Mouse (Mus musculus): Measurements from ENCODE around the gene Adamts6.

Adamts6 gene

GRCm38 (mm10) chr13:104453271-104453974, 165.8 kb downstream of the Adamts6 start:
- no peak for DNase-seq (ENCODE audit: low read depth in 2 of 2, low spot score in 2 of 2)

- DNase-seq (ENCODE audit: low read depth in 2 of 2, low spot score in 2 of 2): no peak
Observed at GRCm38 (mm10) chr13:104460287-104460686, 172.7 kb downstream of the Adamts6 start.

- no peak for DNase-seq (ENCODE audit: low read depth in 2 of 2, low spot score in 2 of 2)
Observed at GRCm38 (mm10) chr13:104468061-104468460, 180.4 kb downstream of the Adamts6 start.

GRCm38 (mm10) chr13:104476285-104476956, 188.8 kb downstream of the Adamts6 start:
- DNase-seq (ENCODE audit: low read depth in 2 of 2, low spot score in 2 of 2): no peak

GRCm38 (mm10) chr13:104482426-104483089, 194.9 kb downstream of the Adamts6 start:
- no peak for DNase-seq (ENCODE audit: low read depth in 2 of 2, low spot score in 2 of 2)

- no peak for DNase-seq (ENCODE audit: low read depth in 2 of 2, low spot score in 2 of 2)
Observed at GRCm38 (mm10) chr13:104483111-104483722, 195.6 kb downstream of the Adamts6 start.

GRCm38 (mm10) chr13:104491046-104491811, 203.6 kb downstream of the Adamts6 start:
- DNase-seq (ENCODE audit: low read depth in 2 of 2, low spot score in 2 of 2): no peak

GRCm38 (mm10) chr13:104493466-104493993, 205.9 kb downstream of the Adamts6 start:
- DNase-seq (ENCODE audit: low read depth in 2 of 2, low spot score in 2 of 2): no peak

GRCm38 (mm10) chr13:104494200-104494873, 206.7 kb downstream of the Adamts6 start:
- DNase-seq (ENCODE audit: low read depth in 2 of 2, low spot score in 2 of 2): no peak

GRCm38 (mm10) chr13:104497592-104497991, 210.0 kb downstream of the Adamts6 start:
- DNase-seq (ENCODE audit: low read depth in 2 of 2, low spot score in 2 of 2): no peak

- DNase-seq (ENCODE audit: low read depth in 2 of 2, low spot score in 2 of 2): no peak
Observed at GRCm38 (mm10) chr13:104498669-104499068, 211.0 kb downstream of the Adamts6 start.

- no peak for DNase-seq (ENCODE audit: low read depth in 2 of 2, low spot score in 2 of 2)
Observed at GRCm38 (mm10) chr13:104499116-104500040, 211.7 kb downstream of the Adamts6 start.

- no peak for DNase-seq (ENCODE audit: low read depth in 2 of 2, low spot score in 2 of 2)
Observed at GRCm38 (mm10) chr13:104502406-104502805, 214.8 kb downstream of the Adamts6 start.

- no peak for DNase-seq (ENCODE audit: low read depth in 2 of 2, low spot score in 2 of 2)
Observed at GRCm38 (mm10) chr13:104504043-104504442, 216.4 kb downstream of the Adamts6 start.

GRCm38 (mm10) chr13:104506165-104506875, 218.7 kb downstream of the Adamts6 start:
- DNase-seq (ENCODE audit: low read depth in 2 of 2, low spot score in 2 of 2): no peak

- no peak for DNase-seq (ENCODE audit: low read depth in 2 of 2, low spot score in 2 of 2)
Observed at GRCm38 (mm10) chr13:104507671-104508070, 220.0 kb downstream of the Adamts6 start.

GRCm38 (mm10) chr13:104509561-104510493, 222.2 kb downstream of the Adamts6 start:
- no peak for DNase-seq (ENCODE audit: low read depth in 2 of 2, low spot score in 2 of 2)

Measured in CD8-positive naive resting alpha-beta T cell, adult 2 months (primary cell).